Mouse (Mus musculus) kidney, embryonic 14.5 days (tissue): ENCODE data around the gene Abca2. TPM values are rescaled to one million over a fixed set of nuclear protein-coding genes. Genes with fewer than 3 reads are reported as not detected.

Source experiments
- ATAC-seq: fragments of 200-750 bp; cut with Nextera tagmentation; 2 replicates; pipeline ENCODE4 v1.8.0; 2017; ENCODE audit warnings: moderate number of reproducible peaks, mild to moderate bottlenecking, moderate TSS enrichment, moderate library complexity; ENCODE audit not compliant: low FRiP score, low TSS enrichment
- H3K27ac ChIP-seq: fragments of 300-500 bp; sonication (generic); 2 replicates; pipeline ENCODE4 v1.5.1; 2014; ENCODE audit warnings: low read depth, mild to moderate bottlenecking, low read length, moderate library complexity, mixed read lengths
- H3K27me3 ChIP-seq: fragments of 300-500 bp; sonication (generic); 2 replicates; pipeline ENCODE4 v1.6.1; 2014; ENCODE audit warnings: mild to moderate bottlenecking, low read length; ENCODE audit not compliant: control insufficient read depth, insufficient read depth
- H3K36me3 ChIP-seq: fragments of 300-500 bp; sonication (generic); 2 replicates; pipeline ENCODE4 v1.6.1; 2014; ENCODE audit warnings: low read length, mixed read lengths; ENCODE audit not compliant: control insufficient read depth, insufficient read depth
- H3K4me1 ChIP-seq: fragments of 300-500 bp; sonication (generic); 2 replicates; pipeline ENCODE4 v1.6.1; 2014; ENCODE audit warnings: low read length, mixed read lengths; ENCODE audit not compliant: control insufficient read depth, insufficient read depth
- H3K4me2 ChIP-seq: fragments of 300-500 bp; sonication (generic); replicated peaks from 2 replicates; pipeline ENCODE4 v1.6.1; 2014; ENCODE audit warnings: low read depth, mild to moderate bottlenecking, low read length
- H3K4me3 ChIP-seq: fragments of 300-500 bp; sonication (generic); 2 replicates; pipeline ENCODE4 v1.5.1; 2014; ENCODE audit warnings: mild to moderate bottlenecking, low read length
- H3K9ac ChIP-seq: fragments of 300-500 bp; sonication (generic); 2 replicates; pipeline ENCODE4 v1.6.1; 2014; ENCODE audit warnings: low read depth, mild to moderate bottlenecking, low read length, moderate library complexity
- H3K9me3 ChIP-seq: fragments of 300-500 bp; sonication (generic); 2 replicates; pipeline ENCODE4 v1.6.1; 2016; ENCODE audit warnings: low read length; ENCODE audit not compliant: control insufficient read depth
- WGBS: fragments of 180-500 bp; shearing (Covaris S2); extraction: QIAGEN DNeasy Blood & Tissue Kit; methylation state at CpG from one replicate; pipeline ENCODE4 v1.1.7; 2014; 5-methylcytosine and 5-hydroxymethylcytosine counted together
- polyA plus RNA-seq: library from polyadenylated mRNA; unstranded; fragments of >200 nt; fragmentation: Nextera tagmentation; extraction: Ambion mirVana; gene quantifications from 2 replicates; pipeline ENCODE4 v1.2.1, GENCODE M21; 2014

Gene Abca2
- polyA plus RNA-seq, 1 experiment from 2014 or later, result 11.2 TPM

DNA sequence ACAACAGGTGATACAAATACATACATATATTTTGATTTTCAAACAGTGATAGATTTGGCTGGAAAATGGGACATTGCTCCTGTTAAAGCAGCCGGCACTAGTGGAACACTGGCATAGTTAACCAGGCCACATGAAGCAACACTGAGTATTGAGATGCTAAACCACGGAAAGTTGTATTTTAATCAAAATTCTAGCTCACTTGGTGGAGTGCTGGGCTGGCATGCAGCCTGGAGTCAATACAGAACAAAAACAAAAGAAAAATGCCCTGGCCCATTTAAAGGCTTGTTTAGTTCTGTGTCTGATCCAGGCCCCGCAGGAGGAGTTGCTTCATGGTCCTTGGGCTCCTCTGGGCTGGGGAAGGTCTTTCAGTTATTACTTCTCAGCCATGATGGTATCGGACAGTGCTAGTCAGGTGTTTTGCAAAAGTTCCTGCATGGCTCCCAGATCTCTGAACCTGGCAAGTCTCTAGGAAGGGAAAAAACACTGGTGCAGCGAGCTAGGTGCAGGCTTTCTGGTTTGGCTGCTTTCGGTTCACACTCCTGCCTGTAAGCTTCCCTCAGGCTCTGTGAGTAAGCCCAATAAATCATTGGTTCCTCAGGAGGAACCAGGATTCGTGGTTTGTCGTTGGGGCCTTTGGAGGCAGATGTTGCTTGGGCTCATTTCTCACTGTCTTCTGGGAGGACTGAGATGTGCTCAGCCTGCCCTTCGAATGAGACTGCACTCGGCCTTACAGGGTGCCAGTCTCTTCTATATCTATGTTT lies 51.2 kb downstream of the Abca2 start:
- no peak overlapping the region for H3K9ac ChIP-seq
- 58% methylated on average over 10 of the region's 10 CpGs for WGBS
- no peaks in the 10 kb centered on the region for H3K36me3 ChIP-seq
- no peak overlapping the region for H3K27ac ChIP-seq
- no peak overlapping the region for H3K4me3 ChIP-seq
- no peak for ATAC-seq
- H3K4me2 ChIP-seq, result no peak overlapping the region
- H3K9me3 ChIP-seq, result no peaks in the 10 kb centered on the region
- no peaks in the 10 kb centered on the region for H3K4me1 ChIP-seq
- no peaks in the 10 kb centered on the region for H3K27me3 ChIP-seq

DNA sequence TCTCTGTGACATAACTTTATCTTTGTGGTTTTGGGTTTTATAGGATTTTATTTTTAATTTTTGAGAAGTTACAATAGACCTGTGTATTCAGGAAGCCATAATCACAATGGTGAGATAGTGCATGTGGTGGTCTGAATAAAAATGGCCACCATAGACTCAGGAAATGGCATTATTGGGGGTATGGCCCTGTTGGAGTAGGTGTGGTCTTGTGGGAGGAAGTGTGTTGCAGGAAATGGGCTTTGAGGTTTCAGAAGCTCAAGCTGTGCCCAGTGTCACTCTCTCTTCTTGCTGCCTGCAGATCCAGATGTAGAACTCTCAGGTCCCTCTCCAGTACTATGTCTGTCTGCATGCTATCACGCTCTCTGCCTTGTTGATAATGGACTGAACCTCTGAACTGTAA lies 52.0 kb downstream of the Abca2 start:
- H3K9me3 ChIP-seq, result no peaks in the 10 kb centered on the region
- no peak overlapping the region for H3K27ac ChIP-seq
- no peaks in the 10 kb centered on the region for H3K4me1 ChIP-seq
- H3K4me2 ChIP-seq, result no peak overlapping the region
- no peak overlapping the region for H3K4me3 ChIP-seq
- 90% methylated on average over 1 of the region's 1 CpGs for WGBS
- H3K9ac ChIP-seq, result no peak overlapping the region
- H3K36me3 ChIP-seq, result no peaks in the 10 kb centered on the region
- ATAC-seq, result no peak
- H3K27me3 ChIP-seq, result no peaks in the 10 kb centered on the region

DNA sequence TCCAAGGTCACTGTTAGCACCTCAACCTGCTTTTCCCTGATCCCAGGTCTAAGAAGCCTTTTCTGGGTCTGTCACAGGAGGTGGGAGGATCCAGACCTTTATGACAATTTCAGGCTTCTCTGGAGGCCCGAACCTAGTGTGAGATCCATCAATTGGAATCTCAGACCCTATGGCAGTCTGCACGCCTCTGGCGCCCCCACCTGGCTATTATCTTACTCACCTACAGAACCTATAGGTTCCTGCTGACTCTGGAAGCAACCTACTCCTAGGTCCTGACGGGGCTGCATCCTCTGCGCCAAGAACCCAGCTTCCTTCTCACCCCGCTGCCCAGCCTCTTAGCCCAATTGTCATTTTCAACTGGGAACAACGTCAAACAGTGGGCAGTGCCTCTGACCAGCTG lies 54.5 kb downstream of the Abca2 start:
- no peak for ATAC-seq
- WGBS, result 27% methylated on average over 7 of the region's 7 CpGs

DNA sequence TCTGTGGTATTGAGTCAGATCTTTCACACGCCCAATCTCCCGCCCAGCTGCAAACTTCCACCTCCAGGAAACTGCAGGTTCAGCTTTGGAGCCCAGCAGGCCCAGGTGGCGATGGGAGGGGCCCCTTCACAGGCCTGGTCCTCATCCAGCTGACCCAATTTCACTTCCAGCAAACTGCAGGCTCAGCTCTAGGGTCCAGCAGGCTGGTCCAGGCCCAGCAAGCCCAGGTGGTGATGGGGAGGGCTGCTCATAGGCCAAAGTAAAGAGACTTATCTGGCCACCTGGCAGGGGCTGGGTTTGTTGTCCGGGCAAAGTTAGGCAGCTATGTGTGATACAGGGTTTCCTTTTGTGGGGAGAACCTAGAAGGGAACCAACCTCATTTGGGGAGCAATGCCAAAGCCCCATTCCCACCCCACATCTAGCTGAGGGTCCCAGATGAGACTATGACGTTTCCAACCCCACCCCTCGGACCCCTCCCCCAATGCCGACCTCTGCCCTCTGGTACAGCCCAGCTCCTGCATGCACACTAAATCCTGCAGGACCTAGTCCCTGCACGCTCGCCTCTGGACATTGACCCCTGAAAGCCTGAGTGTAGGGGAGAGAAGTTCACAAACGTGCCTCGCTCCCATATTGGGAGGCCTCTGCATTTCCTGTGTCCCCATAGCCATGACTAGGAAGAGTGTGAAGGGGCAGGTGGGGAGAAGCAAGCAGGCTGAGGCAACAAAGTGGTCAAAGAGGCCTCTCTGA lies 56.6 kb downstream of the Abca2 start:
- no peaks in the 10 kb centered on the region for H3K4me1 ChIP-seq
- no peaks in the 10 kb centered on the region for H3K9me3 ChIP-seq
- 66% methylated on average over 11 of the region's 11 CpGs for WGBS
- no peak for ATAC-seq
- no peaks in the 10 kb centered on the region for H3K36me3 ChIP-seq
- H3K27me3 ChIP-seq, result no peaks in the 10 kb centered on the region
- no peak overlapping the region for H3K9ac ChIP-seq
- H3K4me2 ChIP-seq, result no peak overlapping the region
- no peak overlapping the region for H3K4me3 ChIP-seq
- H3K27ac ChIP-seq, result no peak overlapping the region

More for the DNA sequence above, 54.5 kb downstream of the Abca2 start:
- no peak overlapping the region for H3K9ac ChIP-seq
- H3K27me3 ChIP-seq, result no peaks in the 10 kb centered on the region
- H3K36me3 ChIP-seq, result no peaks in the 10 kb centered on the region
- H3K4me1 ChIP-seq, result no peaks in the 10 kb centered on the region
- H3K4me3 ChIP-seq, result no peak overlapping the region
- no peaks in the 10 kb centered on the region for H3K9me3 ChIP-seq
- H3K4me2 ChIP-seq, result no peak overlapping the region
- H3K27ac ChIP-seq, result no peak overlapping the region

DNA sequence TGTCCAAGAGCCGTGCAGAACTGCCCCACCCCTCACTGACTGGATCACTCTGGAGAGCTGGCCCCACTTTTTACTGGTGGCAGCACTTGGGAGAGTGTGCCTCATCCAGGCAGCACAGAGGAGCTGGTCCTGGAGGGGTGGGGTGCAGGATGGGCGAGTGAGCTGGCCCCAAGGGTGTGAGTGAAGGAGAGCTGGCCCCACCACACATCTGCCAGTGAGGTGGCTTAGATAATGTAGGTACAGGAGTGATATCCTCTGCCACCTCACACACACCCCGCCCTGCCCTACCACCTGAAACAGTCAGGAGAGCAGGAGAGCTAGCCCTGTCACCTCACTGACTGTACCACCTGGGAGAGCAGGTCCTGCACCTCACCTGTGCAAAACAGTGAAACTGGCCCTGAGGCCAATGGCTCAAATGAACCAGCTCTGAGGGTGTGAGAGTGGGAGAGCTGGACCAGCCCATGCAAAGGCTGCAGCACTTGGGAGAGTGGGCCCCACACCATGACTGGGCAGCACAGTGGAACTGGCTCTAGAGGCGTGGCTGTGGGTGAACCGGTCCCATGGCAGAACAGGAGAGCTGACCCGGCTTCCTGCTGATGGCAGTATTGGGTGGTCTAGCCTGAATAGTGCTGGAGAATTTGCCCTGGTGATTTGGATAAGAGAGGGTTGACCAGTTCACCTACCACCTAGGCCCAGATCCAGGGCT lies 59.6 kb downstream of the Abca2 start:
- 77% methylated on average over 6 of the region's 6 CpGs for WGBS
- Histone ChIP-seq H3K36me3 (no peaks in the 10 kb centered on the region), H3K4me3 (no peak overlapping the region), H3K9me3 (no peaks in the 10 kb centered on the region), H3K4me2 (no peak overlapping the region), H3K9ac (no peak overlapping the region), H3K27ac (no peak overlapping the region), H3K4me1 (no peaks in the 10 kb centered on the region), H3K27me3 (no peaks in the 10 kb centered on the region)
- no peak for ATAC-seq

DNA sequence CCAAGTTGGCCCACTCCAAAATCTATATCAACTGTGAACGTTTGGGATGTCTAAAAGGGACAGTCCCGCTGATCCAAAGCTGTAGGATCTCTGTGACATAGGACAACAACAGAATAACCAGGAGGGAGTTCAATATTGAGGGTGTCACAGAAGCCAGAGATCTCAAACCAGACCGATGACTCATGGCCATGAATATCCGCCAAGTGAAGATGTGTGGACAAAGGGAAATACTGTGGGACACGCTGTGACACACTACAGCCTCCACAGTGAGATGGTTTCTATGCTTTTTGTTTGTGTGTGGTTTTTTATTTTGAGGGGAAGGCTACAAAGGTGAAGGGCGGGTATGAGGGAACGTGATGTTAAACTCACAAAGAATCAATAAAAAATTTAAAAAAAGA lies 60.2 kb downstream of the Abca2 start:
- Histone ChIP-seq H3K9ac (no peak overlapping the region), H3K4me3 (no peak overlapping the region), H3K9me3 (no peaks in the 10 kb centered on the region), H3K27me3 (no peaks in the 10 kb centered on the region), H3K36me3 (no peaks in the 10 kb centered on the region), H3K4me1 (no peaks in the 10 kb centered on the region), H3K4me2 (no peak overlapping the region), H3K27ac (no peak overlapping the region)
- 85% methylated on average over 7 of the region's 7 CpGs for WGBS
- ATAC-seq, result no peak

DNA sequence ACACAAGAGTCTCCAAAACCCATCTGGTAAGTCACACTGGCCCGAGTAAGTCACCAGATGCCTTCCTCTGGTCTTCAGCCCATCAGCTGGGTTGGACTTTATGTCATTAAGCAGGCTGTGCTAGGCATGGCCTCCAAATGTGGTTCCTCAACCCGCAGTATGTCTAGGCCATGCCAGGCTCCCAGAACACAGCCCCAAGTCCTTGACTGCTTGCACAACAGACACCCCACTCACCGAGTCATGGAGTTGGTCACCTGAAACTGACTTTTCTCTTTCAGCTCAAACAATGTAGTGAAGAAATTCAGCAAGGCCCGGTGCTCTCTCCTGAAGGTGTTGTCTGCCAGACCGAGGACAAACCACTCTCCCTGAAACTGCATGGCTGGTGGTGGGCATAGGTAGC lies 64.5 kb downstream of the Abca2 start:
- Histone ChIP-seq H3K4me1 (0 out of 2 replicates have a peak, but pooled peaks cover 8% of the 10 kb centered on the region), H3K27ac (no peak overlapping the region), H3K27me3 (no peaks in the 10 kb centered on the region), H3K4me3 (no peak overlapping the region), H3K4me2 (no peak overlapping the region), H3K9me3 (no peaks in the 10 kb centered on the region), H3K9ac (no peak overlapping the region), H3K36me3 (no peaks in the 10 kb centered on the region)
- ATAC-seq, result no peak
- 87% methylated on average over 5 of the region's 5 CpGs for WGBS

DNA sequence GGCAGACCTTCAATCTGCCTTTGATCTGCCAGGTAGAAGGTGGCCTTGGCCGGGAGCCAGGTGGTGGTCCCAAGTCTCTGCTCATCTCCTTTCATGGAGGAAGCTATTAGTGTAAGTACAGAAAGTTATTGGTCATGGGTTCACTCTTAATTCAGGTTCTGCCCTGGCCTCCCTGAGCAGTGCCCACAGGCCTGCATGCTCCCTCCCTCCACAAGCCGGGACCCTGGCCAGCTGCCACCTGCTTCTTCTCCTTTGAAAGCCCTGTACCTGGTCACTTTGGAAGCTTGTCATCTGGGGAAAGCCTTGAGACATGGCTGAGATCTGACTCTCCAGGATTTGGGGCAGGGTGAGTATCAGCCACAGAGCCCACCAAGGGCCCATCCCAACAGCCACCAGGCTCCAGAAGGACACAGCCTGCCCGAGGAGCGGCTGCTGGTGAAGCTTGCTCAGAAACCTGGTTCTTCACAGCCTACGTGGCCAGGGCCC lies 65.0 kb downstream of the Abca2 start, which contains the start of gene Lcn12:
Gene Lcn12 (minus strand): TSS at position 436 of the 486 bp plus-strand sequence.
- no peaks in the 10 kb centered on the region for H3K27me3 ChIP-seq
- no peak within 1 kb of the TSS for H3K4me3 ChIP-seq
- no peak for ATAC-seq
- H3K9ac ChIP-seq, result no peak within 1 kb of the TSS
- 83% methylated on average over 5 of the region's 5 CpGs for whole genome bisulfite sequencing
- no peak within 1 kb of the TSS for H3K27ac ChIP-seq
- H3K36me3 ChIP-seq, result no peaks in the 10 kb centered on the region
- 0 out of 2 replicates have a peak, but pooled peaks cover 11% of the 10 kb centered on the region for H3K4me1 ChIP-seq
- no peak within 1 kb of the TSS for H3K4me2 ChIP-seq
- no peaks in the 10 kb centered on the region for H3K9me3 ChIP-seq
